Mouse (Mus musculus) spleen, adult 10 weeks (tissue): ENCODE data around the gene Mt4. TPM values are rescaled to one million over a fixed set of nuclear protein-coding genes. Genes with fewer than 3 reads are reported as not detected.

ENCODE experiments used
- polyA plus RNA-seq: library from polyadenylated mRNA; stranded (reverse); fragments of 350-450 nt; fragmentation: Illumina TruSeq; extraction: RNeasy Lipid Tissue Mini Kit (QIAGEN cat#74804); gene quantifications from one replicate; pipeline ENCODE4 v1.2.3, GENCODE M21; 2015; ENCODE audit warnings: low replicate concordance; ENCODE audit not compliant: insufficient read depth

Gene Mt4
- polyA plus RNA-seq, result not detected

GRCm38 (mm10) chr8:94136933-94137332 is at the start of gene Mt4:
Gene Mt4, plus strand, starts transcription at chr8:94137197.

GRCm38 (mm10) chr8:94098081-94098974 is 38.7 kb upstream of the Mt4 start, which contains the start of gene Bbs2:
Gene Bbs2, minus strand, starts transcription at chr8:94098928.

GRCm38 (mm10) chr8:94152513-94153300 is 15.7 kb downstream of the Mt4 start, which contains the start of gene Mt3:
Gene Mt3, plus strand, starts transcription at chr8:94152607.

GRCm38 (mm10) chr8:94172075-94172808 is 35.2 kb downstream of the Mt4 start, which contains the start of gene Mt2:
Gene Mt2, plus strand, starts transcription at chr8:94172664.

GRCm38 (mm10) chr8:94178857-94179712 is 42.1 kb downstream of the Mt4 start, which contains the start of gene Mt1:
Gene Mt1, plus strand, starts transcription at chr8:94179082.

Other genes starting within 250 kb of the Mt4 start
- gene Amfr, start 124.4 kb upstream of the Mt4 start, polyA plus RNA-seq, result 79.9 TPM
- 77.6 TPM for gene Nudt21, start 100.2 kb upstream of the Mt4 start, polyA plus RNA-seq
- 26.0 TPM for gene Ogfod1, start 100.0 kb upstream of the Mt4 start, polyA plus RNA-seq
- 16.8 TPM for gene Bbs2, start 38.3 kb upstream of the Mt4 start, polyA plus RNA-seq
- gene Mt3, start 15.4 kb downstream of the Mt4 start, polyA plus RNA-seq, result not detected
- 3.7 TPM for gene Mt2, start 35.5 kb downstream of the Mt4 start, polyA plus RNA-seq
- 9.9 TPM for gene Mt1, start 41.9 kb downstream of the Mt4 start, polyA plus RNA-seq
- 39.3 TPM for gene Nup93, start 77.4 kb downstream of the Mt4 start, polyA plus RNA-seq
- 1.5 TPM for gene Slc12a3, start 192.0 kb downstream of the Mt4 start, polyA plus RNA-seq
- gene Herpud1, start 249.2 kb downstream of the Mt4 start, polyA plus RNA-seq, result 170 TPM